Mouse (Mus musculus) hindbrain, embryonic 10.5 days (tissue): ENCODE data around the gene Ptprt. TPM values are rescaled to one million over a fixed set of nuclear protein-coding genes. Genes with fewer than 3 reads are reported as not detected.

ENCODE experiments used
- DNase-seq: peaks from one replicate; pipeline ENCODE4 v3.0.0-alpha.2; 2017; ENCODE audit warnings: low spot score
- H3K27ac ChIP-seq: fragments of 300-500 bp; sonication (generic); 2 replicates; pipeline ENCODE4 v1.5.1; 2016; ENCODE audit warnings: mild to moderate bottlenecking, moderate library complexity
- H3K27me3 ChIP-seq: fragments of 300-500 bp; sonication (generic); 2 replicates; pipeline ENCODE4 v1.6.1; 2016; ENCODE audit warnings: mild to moderate bottlenecking; ENCODE audit not compliant: poor library complexity, insufficient read depth, severe bottlenecking
- H3K36me3 ChIP-seq: fragments of 300-500 bp; sonication (generic); 2 replicates; pipeline ENCODE4 v1.6.1; 2016; ENCODE audit warnings: mild to moderate bottlenecking, moderate library complexity
- H3K4me1 ChIP-seq: fragments of 300-500 bp; sonication (generic); replicated peaks from 2 replicates; pipeline ENCODE4 v1.6.1; 2016; ENCODE audit warnings: mild to moderate bottlenecking
- H3K4me3 ChIP-seq: fragments of 300-500 bp; sonication (generic); 2 replicates; pipeline ENCODE4 v1.5.1; 2016; ENCODE audit warnings: mild to moderate bottlenecking, moderate library complexity
- H3K9me3 ChIP-seq: fragments of 300-500 bp; sonication (generic); 2 replicates; pipeline ENCODE4 v1.6.1; 2016; ENCODE audit warnings: mild to moderate bottlenecking, moderate library complexity
- WGBS: fragments of 180-500 bp; shearing (Covaris S2); methylation state at CpG from one replicate; pipeline ENCODE4 v1.1.7; 2016; 5-methylcytosine and 5-hydroxymethylcytosine counted together
- polyA plus RNA-seq: library from polyadenylated mRNA; unstranded; fragments of >200 nt; fragmentation: Nextera tagmentation; extraction: Ambion mirVana; gene quantifications from 2 replicates; pipeline ENCODE4 v1.2.1, GENCODE M21; 2016

Ptprt gene
- polyA plus RNA-seq, 1 experiment from 2014 or later = 1.7 TPM

- Histone ChIP-seq H3K4me1 (peaks cover 5% of the 10 kb centered on the region; the same call in 1 of the 2 replicates), H3K9me3 (no peaks in the 10 kb centered on the region), H3K27ac (no peak overlapping the region), H3K36me3 (no peaks in the 10 kb centered on the region), H3K4me3 (no peak overlapping the region), H3K27me3 (no peaks in the 10 kb centered on the region)
- no peak for DNase-seq
- WGBS = 78% methylated on average over 2 of the region's 2 CpGs
Measured at GRCm38 (mm10) chr2:162341846-162342245, 319.1 kb downstream of the Ptprt start.

- Histone ChIP-seq H3K36me3 (no peaks in the 10 kb centered on the region), H3K27me3 (no peaks in the 10 kb centered on the region), H3K4me1 (peaks cover 5% of the 10 kb centered on the region; the same call in 1 of the 2 replicates), H3K27ac (no peak overlapping the region), H3K9me3 (no peaks in the 10 kb centered on the region), H3K4me3 (no peak overlapping the region)
- WGBS = 83% methylated on average over 1 of the region's 1 CpGs
- no peak for DNase-seq
Measured at GRCm38 (mm10) chr2:162340231-162340630, 320.7 kb downstream of the Ptprt start.

DNA sequence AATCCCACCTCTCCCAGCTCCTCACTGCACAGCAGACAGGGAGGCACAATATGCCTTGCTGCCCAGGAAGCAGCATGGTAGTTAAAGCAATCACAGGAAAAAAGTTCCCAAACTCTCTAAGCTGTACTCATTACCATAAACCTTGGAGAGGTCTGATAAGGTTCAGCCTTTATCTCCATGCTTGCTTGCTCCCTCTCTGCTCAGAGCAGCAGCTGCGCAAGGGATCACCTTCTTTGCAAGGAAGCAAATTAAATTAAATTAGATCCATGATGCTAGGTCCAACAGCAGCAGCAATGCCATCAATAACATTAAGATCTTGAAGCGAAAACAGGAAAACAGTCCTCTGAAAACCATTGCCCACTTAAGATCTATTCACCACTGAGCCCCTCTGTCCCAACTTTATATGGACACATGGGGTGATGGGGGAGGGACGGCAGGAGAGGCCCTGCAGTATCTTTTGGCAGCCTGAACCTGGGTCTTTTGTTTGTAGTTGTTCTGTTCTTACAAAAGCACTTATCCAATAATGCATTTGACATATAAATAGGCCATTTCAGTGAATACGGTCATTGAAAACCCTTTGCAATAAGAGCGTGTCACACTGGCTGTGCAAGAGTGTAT lies 328.8 kb downstream of the Ptprt start:
- WGBS = 53% methylated on average over 5 of the region's 5 CpGs
- Histone ChIP-seq H3K9me3 (no peaks in the 10 kb centered on the region), H3K4me1 (peaks cover 17% of the 10 kb centered on the region), H3K27ac (no peak overlapping the region), H3K36me3 (no peaks in the 10 kb centered on the region), H3K4me3 (no peak overlapping the region), H3K27me3 (no peaks in the 10 kb centered on the region)
- no peak for DNase-seq

GRCm38 (mm10) chr2:162329430-162329829 lies 331.5 kb downstream of the Ptprt start:
- H3K27me3 ChIP-seq = no peaks in the 10 kb centered on the region
- H3K36me3 ChIP-seq = no peaks in the 10 kb centered on the region
- peaks cover 22% of the 10 kb centered on the region for H3K4me1 ChIP-seq
- no peak overlapping the region for H3K27ac ChIP-seq
- no peaks in the 10 kb centered on the region for H3K9me3 ChIP-seq
- 90% methylated on average over 9 of the region's 9 CpGs for WGBS
- no peak for DNase-seq
- H3K4me3 ChIP-seq = no peak overlapping the region

DNA sequence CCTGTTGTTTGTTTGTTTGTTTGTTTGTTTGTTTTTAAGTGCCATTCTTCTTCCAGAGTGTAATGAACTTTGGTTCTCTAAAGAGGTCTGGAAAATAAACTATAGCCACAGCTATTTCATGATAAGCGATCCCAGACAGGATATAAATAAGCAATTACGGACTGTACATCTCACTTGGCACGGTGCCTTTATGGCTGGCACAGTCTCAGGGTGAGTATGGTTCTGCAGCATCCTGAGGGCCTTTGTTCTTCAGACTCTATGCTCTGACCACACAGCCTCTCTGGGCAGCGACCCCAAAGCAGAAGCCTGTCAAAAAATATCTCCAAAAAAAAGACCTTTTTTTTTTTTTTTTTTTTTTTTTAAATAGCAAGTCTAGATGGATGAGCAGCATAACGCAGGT lies 338.5 kb downstream of the Ptprt start:
- Histone ChIP-seq H3K4me1 (peaks cover 5% of the 10 kb centered on the region; the same call in 1 of the 2 replicates), H3K36me3 (no peaks in the 10 kb centered on the region), H3K4me3 (no peak overlapping the region), H3K9me3 (0 out of 2 replicates have a peak, but pooled peaks cover 3% of the 10 kb centered on the region), H3K27me3 (no peaks in the 10 kb centered on the region), H3K27ac (no peak overlapping the region)
- no peak for DNase-seq
- WGBS = 88% methylated on average over 5 of the region's 5 CpGs

DNA sequence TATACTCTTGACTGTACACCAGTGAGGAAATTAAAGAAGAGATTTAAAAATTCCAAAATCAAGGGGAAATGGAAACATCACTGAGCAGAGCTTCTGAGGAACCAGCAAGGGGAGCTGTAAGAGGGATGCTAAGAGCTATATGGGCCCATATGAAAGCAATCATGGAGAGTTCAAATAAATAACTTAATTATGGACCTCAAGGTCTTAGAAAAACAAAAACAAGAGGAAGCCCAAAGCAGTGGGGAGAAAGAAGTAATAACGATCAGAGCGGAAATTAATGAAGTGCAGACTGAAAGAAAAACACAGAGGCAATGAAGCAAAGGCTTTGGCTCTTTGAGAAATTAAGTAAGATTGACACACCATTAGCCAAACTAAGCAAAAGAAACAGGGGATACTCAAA lies 353.0 kb downstream of the Ptprt start:
- Histone ChIP-seq H3K4me3 (no peak overlapping the region), H3K27ac (no peak overlapping the region), H3K4me1 (no peaks in the 10 kb centered on the region; the same call in 1 of the 2 replicates), H3K36me3 (no peaks in the 10 kb centered on the region), H3K27me3 (no peaks in the 10 kb centered on the region), H3K9me3 (no peaks in the 10 kb centered on the region)
- 71% methylated on average over 2 of the region's 2 CpGs for WGBS
- DNase-seq = no peak

- Histone ChIP-seq H3K36me3 (no peaks in the 10 kb centered on the region), H3K27ac (no peak overlapping the region), H3K4me3 (no peak overlapping the region), H3K27me3 (no peaks in the 10 kb centered on the region), H3K9me3 (peaks cover 10% of the 10 kb centered on the region), H3K4me1 (no peaks in the 10 kb centered on the region)
- no peak for DNase-seq
- 92% methylated on average over 2 of the region's 2 CpGs for WGBS
Measured at GRCm38 (mm10) chr2:162294070-162294469, 366.9 kb downstream of the Ptprt start.

DNA sequence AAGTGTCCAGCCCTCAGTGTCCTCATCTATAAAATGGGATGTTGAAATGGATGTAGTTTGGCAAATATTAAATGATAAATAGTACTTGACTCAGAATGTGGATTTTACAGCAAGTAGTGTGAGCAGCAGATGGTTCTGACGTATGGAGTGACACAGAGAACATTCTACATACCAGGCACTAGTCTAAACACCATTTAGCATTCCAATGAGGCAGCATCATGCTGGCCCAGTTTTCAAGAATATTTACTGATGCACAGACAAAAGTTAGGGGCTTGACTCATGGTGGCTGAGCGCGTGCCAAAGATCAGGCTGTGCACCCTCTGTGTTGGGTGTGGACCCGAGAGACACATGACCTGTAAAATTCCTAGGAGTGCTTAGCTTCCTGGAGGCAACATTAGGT lies 378.3 kb downstream of the Ptprt start:
- no peak for DNase-seq
- Histone ChIP-seq H3K27me3 (no peaks in the 10 kb centered on the region), H3K27ac (no peak overlapping the region), H3K4me3 (no peak overlapping the region), H3K4me1 (0 out of 2 replicates have a peak, but pooled peaks cover 5% of the 10 kb centered on the region), H3K36me3 (no peaks in the 10 kb centered on the region), H3K9me3 (peaks cover 9% of the 10 kb centered on the region)
- WGBS = 91% methylated on average over 4 of the region's 4 CpGs

DNA sequence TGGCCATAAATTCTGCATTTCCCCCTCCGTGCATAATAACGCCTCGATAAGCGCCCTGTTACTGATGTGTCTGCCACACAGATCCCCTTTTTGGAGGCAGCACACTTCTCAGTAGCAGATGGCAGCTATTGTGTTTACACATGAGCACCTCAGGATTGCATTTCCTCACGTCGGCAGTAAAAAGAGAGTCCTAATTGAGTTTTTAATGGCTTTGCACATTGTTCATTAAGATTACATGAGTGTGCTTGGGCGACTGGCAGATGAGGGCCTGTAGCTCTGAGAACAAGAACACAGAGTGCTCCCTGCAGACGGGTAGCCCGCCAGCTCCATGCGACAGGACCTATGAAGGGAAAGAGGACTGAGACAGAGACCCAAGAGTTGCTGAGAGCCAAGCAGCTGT lies 378.8 kb downstream of the Ptprt start:
- peak; percentile 18 for DNase-seq

GRCm38 (mm10) chr2:162273826-162274225 lies 387.1 kb downstream of the Ptprt start:
- Histone ChIP-seq H3K36me3 (no peaks in the 10 kb centered on the region), H3K27me3 (no peaks in the 10 kb centered on the region), H3K9me3 (no peaks in the 10 kb centered on the region), H3K27ac (no peak overlapping the region), H3K4me1 (no peaks in the 10 kb centered on the region), H3K4me3 (no peak overlapping the region)
- WGBS = 65% methylated on average over 4 of the region's 4 CpGs
- no peak for DNase-seq

More for the DNA sequence above, 378.8 kb downstream of the Ptprt start:
- peak overlapping the region; percentile 23; the same call in 1 of the 2 replicates for H3K27ac ChIP-seq
- peaks cover 5% of the 10 kb centered on the region for H3K9me3 ChIP-seq
- no peak overlapping the region for H3K4me3 ChIP-seq
- no peaks in the 10 kb centered on the region for H3K27me3 ChIP-seq
- WGBS = 59% methylated on average over 10 of the region's 10 CpGs
- H3K36me3 ChIP-seq = no peaks in the 10 kb centered on the region
- H3K4me1 ChIP-seq = 0 out of 2 replicates have a peak, but pooled peaks cover 5% of the 10 kb centered on the region

GRCm38 (mm10) chr2:162251272-162251671 lies 409.7 kb downstream of the Ptprt start:
- Histone ChIP-seq H3K4me3 (no peak overlapping the region), H3K4me1 (no peaks in the 10 kb centered on the region), H3K36me3 (no peaks in the 10 kb centered on the region), H3K27ac (no peak overlapping the region), H3K27me3 (no peaks in the 10 kb centered on the region), H3K9me3 (no peaks in the 10 kb centered on the region)
- WGBS = 89% methylated on average over 2 of the region's 2 CpGs
- no peak for DNase-seq

- Histone ChIP-seq H3K27ac (no peak overlapping the region), H3K4me1 (no peaks in the 10 kb centered on the region), H3K4me3 (no peak overlapping the region), H3K27me3 (no peaks in the 10 kb centered on the region), H3K9me3 (no peaks in the 10 kb centered on the region), H3K36me3 (no peaks in the 10 kb centered on the region)
- DNase-seq = no peak
- 86% methylated on average over 4 of the region's 4 CpGs for WGBS
Measured at GRCm38 (mm10) chr2:162248296-162248695, 412.7 kb downstream of the Ptprt start.

GRCm38 (mm10) chr2:162222476-162222875 lies 438.5 kb downstream of the Ptprt start:
- no peaks in the 10 kb centered on the region for H3K4me1 ChIP-seq
- no peak for DNase-seq
- 65% methylated on average over 1 of the region's 1 CpGs for WGBS
- no peaks in the 10 kb centered on the region for H3K9me3 ChIP-seq
- no peaks in the 10 kb centered on the region for H3K36me3 ChIP-seq
- no peaks in the 10 kb centered on the region for H3K27me3 ChIP-seq
- H3K27ac ChIP-seq = no peak overlapping the region
- H3K4me3 ChIP-seq = no peak overlapping the region

DNA sequence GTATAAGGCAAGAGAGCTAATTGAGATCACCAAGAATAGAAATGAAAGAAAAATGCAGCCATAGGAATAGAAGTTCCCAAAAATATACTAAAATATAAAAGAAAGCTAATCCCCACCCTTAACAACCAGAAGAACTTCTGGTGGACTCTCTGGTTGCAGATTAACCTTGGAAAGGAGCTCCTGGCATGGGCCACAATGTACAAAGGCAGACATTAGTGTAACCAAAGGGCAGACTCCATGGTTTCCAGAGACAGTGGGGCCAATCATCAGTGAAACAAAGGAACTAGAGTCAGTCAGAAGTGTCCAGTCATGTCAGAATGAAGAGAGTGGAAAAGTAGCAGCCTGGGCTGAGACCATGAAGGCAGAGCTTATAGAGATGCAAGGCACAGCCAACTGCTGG lies 440.4 kb downstream of the Ptprt start:
- no peaks in the 10 kb centered on the region for H3K27me3 ChIP-seq
- no peaks in the 10 kb centered on the region for H3K9me3 ChIP-seq
- no peaks in the 10 kb centered on the region for H3K4me1 ChIP-seq
- no peaks in the 10 kb centered on the region for H3K36me3 ChIP-seq
- H3K4me3 ChIP-seq = no peak overlapping the region
- no peak for DNase-seq
- H3K27ac ChIP-seq = no peak overlapping the region
